Mouse (Mus musculus) neutrophil, adult 5-6 weeks (primary cell): ENCODE measurements around the gene Fryl. TPM values are rescaled to one million over a fixed set of nuclear protein-coding genes. Genes with fewer than 3 reads are reported as not detected.

Experiments
- ATAC-seq: fragments of 151-379, 151-347 bp; 2 replicates; pipeline ENCODE4 v1.8.0; 2017; ENCODE audit warnings: mild to moderate bottlenecking, moderate TSS enrichment; ENCODE audit not compliant: insufficient number of reproducible peaks, poor library complexity, low FRiP score, severe bottlenecking; ENCODE audit errors: extremely low read depth
- total RNA-seq: library from RNA; stranded (forward); fragments of 200-1000 nt; gene quantifications from 2 replicates; pipeline ENCODE4 v1.2.3, GENCODE M21; 2017

The Fryl gene
- total RNA-seq, 1 experiment from 2014 or later, result 144 TPM

GRCm38 (mm10) chr5:73265460-73265859, 9.0 kb upstream of the Fryl start:
- peak; percentile 92 for ATAC-seq

DNA sequence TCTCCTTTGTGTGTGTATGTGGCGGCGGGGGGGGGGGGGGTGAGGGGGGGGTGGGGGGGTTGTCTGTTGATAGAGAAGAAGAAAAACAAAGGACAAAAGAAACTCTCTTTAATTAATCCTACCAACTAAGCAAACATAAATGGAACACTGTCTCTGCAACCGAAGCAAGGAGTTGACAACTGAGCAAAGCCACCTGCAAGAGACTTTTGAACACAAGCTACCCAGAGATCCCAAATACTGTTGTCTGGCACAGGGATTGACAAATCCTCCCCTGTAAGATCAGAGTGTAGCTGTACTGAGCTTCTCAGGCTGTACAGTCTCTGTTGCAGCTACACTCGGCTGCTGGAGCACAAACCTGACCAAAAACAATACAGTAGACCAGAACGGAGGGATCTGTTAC, 7.7 kb upstream of the Fryl start:
- no peak for ATAC-seq

DNA sequence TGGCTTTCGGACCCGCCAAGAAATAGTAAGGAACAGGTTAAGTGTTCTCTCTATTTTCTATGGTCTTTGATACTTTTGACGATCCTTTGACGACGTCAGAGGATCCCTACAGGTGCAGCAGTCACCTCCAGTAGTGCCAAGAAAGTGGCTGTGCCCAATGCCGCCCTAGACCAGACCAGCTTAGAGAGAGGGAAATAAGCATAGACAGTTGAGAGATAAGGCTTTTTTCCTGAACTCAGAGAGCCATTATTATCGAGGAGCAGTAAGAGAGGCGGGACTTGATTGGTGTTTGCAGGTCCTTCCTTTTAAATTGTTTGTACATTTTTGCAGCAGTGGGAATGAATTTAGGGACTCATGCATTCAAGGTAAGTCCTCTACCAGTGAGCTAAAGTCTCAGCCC, 1.3 kb upstream of the Fryl start:
- no peak for ATAC-seq

- no peak for ATAC-seq
These were observed 677 bp upstream of the Fryl start for GRCm38 (mm10) chr5:73257096-73257495.

DNA sequence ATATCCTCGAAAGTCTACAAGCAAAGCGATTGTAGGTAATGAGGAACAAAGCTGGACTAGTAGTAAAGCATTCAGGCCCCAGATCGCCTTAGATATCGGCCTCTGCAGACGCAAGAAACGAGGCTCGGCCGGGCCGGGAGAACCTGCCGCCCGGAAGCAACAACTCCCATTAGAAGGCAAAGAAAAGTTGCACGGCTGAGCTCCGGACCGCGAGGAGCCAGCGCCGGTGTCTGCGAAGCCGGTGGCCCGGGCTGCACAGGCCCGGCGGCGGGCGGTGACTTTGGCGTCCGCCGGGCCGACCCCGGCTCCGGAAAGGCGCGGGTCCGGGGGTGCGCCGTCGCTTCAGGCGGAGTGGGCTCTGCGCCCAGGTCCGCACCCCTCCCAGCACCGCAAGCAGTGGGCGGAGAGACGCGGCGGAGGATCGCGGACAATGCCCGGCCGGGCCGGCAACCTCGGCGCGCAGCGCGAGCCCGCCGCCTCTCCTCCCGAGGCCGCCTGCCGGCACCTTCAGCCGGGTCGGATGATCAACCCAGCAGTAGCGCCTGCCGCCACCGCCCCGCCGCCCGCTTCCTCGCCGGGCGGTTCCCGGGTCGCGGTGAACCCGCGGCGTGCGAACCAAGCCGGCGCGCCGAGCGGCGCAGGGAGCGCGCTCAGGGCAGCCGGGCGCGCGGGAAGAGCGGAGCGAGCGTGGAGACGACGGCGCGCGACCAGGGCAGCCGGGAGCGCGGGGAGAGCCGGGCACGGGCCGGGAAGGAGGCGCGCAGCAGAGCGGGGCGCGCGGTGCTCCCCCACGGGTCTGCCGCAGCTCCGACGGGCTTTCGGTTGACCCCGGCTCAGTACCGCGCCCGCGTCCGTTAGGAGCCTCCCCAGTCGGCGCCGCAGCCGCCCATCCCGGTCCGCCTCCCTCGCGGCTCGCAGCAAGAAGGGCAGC, 833 bp downstream of the Fryl start:
- no peak for ATAC-seq

DNA sequence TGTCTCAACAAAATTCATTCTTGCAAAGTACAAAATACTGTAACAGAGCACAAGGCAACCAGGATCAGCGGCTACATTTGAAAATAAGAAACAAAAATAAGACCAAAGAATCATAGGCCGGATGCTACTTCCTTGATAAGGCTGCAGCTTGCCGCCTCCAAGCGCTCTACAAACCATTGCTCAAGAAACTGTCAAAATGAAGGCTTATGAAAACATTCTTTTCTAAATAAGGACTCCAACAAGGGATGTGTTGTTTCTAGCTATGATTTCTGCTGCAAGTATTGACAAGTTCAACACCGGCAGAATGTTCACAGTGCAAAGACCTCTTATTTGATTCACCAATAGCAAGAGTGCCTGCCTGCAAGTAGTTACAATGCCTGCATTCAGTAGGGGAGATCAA, 1.8 kb downstream of the Fryl start:
- no peak for ATAC-seq

- no peak for ATAC-seq
These were observed 3.7 kb downstream of the Fryl start for GRCm38 (mm10) chr5:73252739-73253138.

GRCm38 (mm10) chr5:73249341-73249740, 7.1 kb downstream of the Fryl start:
- no peak for ATAC-seq

GRCm38 (mm10) chr5:73248211-73248610, 8.2 kb downstream of the Fryl start:
- no peak for ATAC-seq

- ATAC-seq, result no peak
These were observed 10.0 kb downstream of the Fryl start for GRCm38 (mm10) chr5:73246414-73246813.

GRCm38 (mm10) chr5:73244403-73244802, 12.0 kb downstream of the Fryl start:
- no peak for ATAC-seq

GRCm38 (mm10) chr5:73241966-73242365, 14.5 kb downstream of the Fryl start:
- ATAC-seq, result no peak

- peak; percentile 34 for ATAC-seq
These were observed 15.1 kb downstream of the Fryl start for GRCm38 (mm10) chr5:73241332-73241731.

GRCm38 (mm10) chr5:73240391-73240790, 16.0 kb downstream of the Fryl start:
- no peak for ATAC-seq

- ATAC-seq, result no peak
These were observed 19.5 kb downstream of the Fryl start for GRCm38 (mm10) chr5:73236894-73237334.

DNA sequence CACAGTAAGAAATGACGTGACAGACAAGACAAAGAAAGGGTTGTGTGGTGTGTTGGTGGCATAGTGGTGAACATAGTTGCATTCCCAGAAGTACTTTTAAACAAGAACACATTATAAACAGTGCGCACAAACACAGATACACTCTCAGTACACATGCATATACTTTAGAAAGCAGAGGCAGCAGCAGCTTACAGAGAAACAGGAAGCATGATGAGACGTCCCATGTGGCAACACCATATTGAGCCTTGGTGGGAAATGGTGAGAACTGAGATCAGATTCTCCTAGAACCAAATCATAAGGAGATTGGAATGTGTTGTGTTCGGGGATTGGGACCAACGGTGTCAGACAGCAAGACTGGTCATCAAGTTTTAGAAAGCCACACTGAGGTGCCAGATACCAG, 21.2 kb downstream of the Fryl start:
- ATAC-seq, result no peak

GRCm38 (mm10) chr5:73233018-73233881, 23.2 kb downstream of the Fryl start:
- no peak for ATAC-seq

GRCm38 (mm10) chr5:73232267-73232666, 24.2 kb downstream of the Fryl start:
- no peak for ATAC-seq

DNA sequence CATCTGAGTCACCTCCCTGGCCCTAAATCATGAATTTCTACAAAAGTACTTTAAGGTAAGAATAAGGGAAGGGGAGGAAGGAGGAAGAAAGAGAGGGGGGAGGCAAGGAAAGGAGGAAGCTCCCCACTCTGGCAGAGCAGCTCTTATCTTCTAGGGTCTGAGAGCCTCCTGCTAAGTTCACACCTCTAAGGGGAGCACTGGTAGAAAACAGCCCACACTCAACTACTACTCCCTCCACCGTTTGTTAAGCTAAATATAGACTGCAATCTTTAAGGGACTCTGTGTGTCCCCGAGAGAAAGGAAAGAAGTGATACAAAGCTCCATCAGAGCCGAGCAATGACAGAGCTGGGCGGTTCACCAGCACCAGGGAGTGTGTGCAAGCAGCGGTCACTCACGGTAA, 24.6 kb downstream of the Fryl start:
- no peak for ATAC-seq

DNA sequence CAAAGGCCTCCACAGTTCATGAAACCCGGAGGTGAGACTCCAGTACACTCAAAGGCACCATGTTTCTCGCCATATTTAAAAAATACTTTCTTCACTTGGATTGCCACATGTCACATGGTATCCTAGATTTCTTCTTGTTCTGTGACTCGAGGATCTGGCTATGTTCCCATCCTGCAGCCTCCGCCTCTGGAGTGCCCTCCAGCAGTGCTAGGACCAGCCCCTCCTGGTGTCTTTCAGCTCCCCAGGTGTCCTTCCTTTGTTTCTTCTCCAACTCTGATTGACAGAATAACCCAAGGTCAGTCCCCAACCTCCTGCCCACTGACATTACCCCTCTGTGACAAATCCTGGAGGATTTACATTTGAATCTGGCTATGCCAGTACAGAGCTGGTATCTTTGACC, 26.2 kb downstream of the Fryl start:
- no peak for ATAC-seq
